Comparison of ENCODE assay signal across 13 mouse cellular contexts in genomic region chr2:61283829-61284601, GRCm38 (mm10).
A peak's percentile ranks its signal among the peaks of the same experiment; 100 is the strongest.
DNase-seq lines count a peak whose midpoint lies in the region; ATAC-seq and TF ChIP-seq lines count a peak whose summit lies in the region.
"Had no signal": no experiment of that assay in that cellular context is flagged by ENCODE, and none has a peak within 500 bp of the region (broad histone marks: within the 10 kb centered on the region; RNA-seq: fewer than 3 reads in every experiment).

No protein-coding gene starts in this region.

- ATAC-seq in kidney, embryonic 16.5 days (ENCODE audit: low FRiP score, low TSS enrichment), result peak; percentile 39; the same call in 1 of the 2 replicates
- peak; percentile 51 for ATAC-seq in hindbrain, embryonic 16.5 days
- peak; percentile 61 for ATAC-seq in neural tube, embryonic 15.5 days (ENCODE audit: low FRiP score)

- TF ChIP-seq CTCF in cerebellum, adult 2 months (IDR thresholded peaks at IDR 0.05; ENCODE audit: borderline replicate concordance, insufficient read depth, low read depth, low read length), result no peak

- peak overlapping the region; percentile 14 for H3K4me2 ChIP-seq in kidney, embryonic 16.5 days (replicated peaks; ENCODE audit: low read depth, low read length)
- H3K4me2 ChIP-seq in hindbrain, embryonic 16.5 days (ENCODE audit: low read length), result peak overlapping the region; percentile 45
- peak overlapping the region; percentile 51 for H3K4me2 ChIP-seq in neural tube, embryonic 15.5 days
- H3K4me2 ChIP-seq: liver, embryonic 13.5 days had no signal

- 20% methylated on average over 9 of the region's 9 CpGs for WGBS in kidney, embryonic 16.5 days
- WGBS in hindbrain, embryonic 16.5 days, result 41% methylated on average over 9 of the region's 9 CpGs
- WGBS in neural tube, embryonic 15.5 days, result 14% methylated on average over 9 of the region's 9 CpGs
- WGBS in cerebellum, adult 2 months, result 38% methylated on average over 9 of the region's 9 CpGs

- no peak for DNase-seq in kidney, adult 11 months
- DNase-seq in right cerebral cortex, postnatal 4 days, result peak; percentile 11
- no peak for DNase-seq in right cerebral cortex, postnatal 36 days (ENCODE audit: low spot score in 2 of 2)
- DNase-seq in cerebellum, adult 2 months, result no peak
- DNase-seq in cerebellum, adult 11 months, result no peak
- DNase-seq: gastrocnemius, postnatal 25 days; liver, embryonic 13.5 days; thymus, postnatal 36 days had no signal

- no peak for TF ChIP-seq POLR2A in cerebellum, adult 2 months (IDR thresholded peaks at IDR 0.05; ENCODE audit: borderline replicate concordance, insufficient read depth, low read length)

- no peaks in the 10 kb centered on the region for H3K27me3 ChIP-seq in kidney, embryonic 16.5 days (ENCODE audit: insufficient read depth, low read length)
- no peaks in the 10 kb centered on the region for H3K27me3 ChIP-seq in hindbrain, embryonic 16.5 days (replicated peaks; ENCODE audit: control insufficient read depth, insufficient read depth, low read length)
- H3K27me3 ChIP-seq in neural tube, embryonic 15.5 days (replicated peaks), result no peaks in the 10 kb centered on the region
- H3K27me3 ChIP-seq in cerebellum, adult 2 months (ENCODE audit: control insufficient read depth, insufficient read depth, low read length), result no peaks in the 10 kb centered on the region
- H3K27me3 ChIP-seq: liver, embryonic 13.5 days had no signal

- no peak overlapping the region for H3K4me3 ChIP-seq in kidney, embryonic 16.5 days (ENCODE audit: low read length)
- no peak overlapping the region for H3K4me3 ChIP-seq in hindbrain, embryonic 16.5 days (ENCODE audit: low read length)
- peak overlapping the region; percentile 20 for H3K4me3 ChIP-seq in neural tube, embryonic 15.5 days (replicated peaks)
- H3K4me3 ChIP-seq in cerebellum, adult 2 months (replicated peaks; ENCODE audit: insufficient read depth, low read depth, low read length), result no peak overlapping the region
- H3K4me3 ChIP-seq: layer of hippocampus, adult 2 months; liver, embryonic 13.5 days; megakaryocyte, embryonic 14.5 days had no signal

- no peaks in the 10 kb centered on the region for H3K9me3 ChIP-seq in kidney, embryonic 16.5 days (ENCODE audit: low read length)
- H3K9me3 ChIP-seq in hindbrain, embryonic 16.5 days (ENCODE audit: control insufficient read depth, low read length), result no peaks in the 10 kb centered on the region
- no peaks in the 10 kb centered on the region for H3K9me3 ChIP-seq in neural tube, embryonic 15.5 days (replicated peaks)
- H3K9me3 ChIP-seq: liver, embryonic 13.5 days; megakaryocyte, embryonic 14.5 days had no signal

- no peaks in the 10 kb centered on the region for H3K36me3 ChIP-seq in kidney, embryonic 16.5 days (ENCODE audit: insufficient read depth, low read length)
- no peaks in the 10 kb centered on the region for H3K36me3 ChIP-seq in hindbrain, embryonic 16.5 days (ENCODE audit: control insufficient read depth, insufficient read depth, low read length)
- no peaks in the 10 kb centered on the region for H3K36me3 ChIP-seq in neural tube, embryonic 15.5 days
- H3K36me3 ChIP-seq: liver, embryonic 13.5 days had no signal

- no peak overlapping the region for H3K9ac ChIP-seq in kidney, embryonic 16.5 days (replicated peaks; ENCODE audit: low read length)
- H3K9ac ChIP-seq in hindbrain, embryonic 16.5 days (ENCODE audit: low read depth, low read length), result no peak overlapping the region
- 0 out of 2 replicates have a peak overlapping the region, but pooled peaks have one; percentile 17 for H3K9ac ChIP-seq in neural tube, embryonic 15.5 days (replicated peaks)
- H3K9ac ChIP-seq: liver, embryonic 13.5 days had no signal

- H3K4me1 ChIP-seq in kidney, embryonic 16.5 days (ENCODE audit: insufficient read depth, low read length), result peaks cover 11% of the 10 kb centered on the region
- peaks cover 8% of the 10 kb centered on the region for H3K4me1 ChIP-seq in hindbrain, embryonic 16.5 days (ENCODE audit: control insufficient read depth, insufficient read depth, low read depth, low read length)
- H3K4me1 ChIP-seq in neural tube, embryonic 15.5 days, result peaks cover 13% of the 10 kb centered on the region
- H3K4me1 ChIP-seq in cerebellum, adult 2 months (ENCODE audit: control insufficient read depth, insufficient read depth, low read length), result no peaks in the 10 kb centered on the region
- H3K4me1 ChIP-seq: liver, embryonic 13.5 days; megakaryocyte, embryonic 14.5 days had no signal

- no peak overlapping the region for H3K27ac ChIP-seq in kidney, embryonic 16.5 days (ENCODE audit: low read length)
- no peak overlapping the region for H3K27ac ChIP-seq in hindbrain, embryonic 16.5 days (ENCODE audit: low read depth, low read length)
- H3K27ac ChIP-seq in neural tube, embryonic 15.5 days (replicated peaks), result peak overlapping the region; percentile 69
- H3K27ac ChIP-seq in cerebellum, adult 2 months (ENCODE audit: insufficient read depth, low read length), result no peak overlapping the region
- H3K27ac ChIP-seq: layer of hippocampus, adult 2 months; liver, embryonic 13.5 days had no signal
